Mouse (Mus musculus): ENCODE data around the gene Atp5e. TPM values are rescaled to one million over a fixed set of nuclear protein-coding genes. Genes with fewer than 3 reads are reported as not detected.

The Atp5e gene
- polyA plus RNA-seq, 1 experiment from 2014 or later, result 851 TPM

- no peak overlapping the region for H3K9ac ChIP-seq (ENCODE audit: low read length)
- no peak for DNase-seq (ENCODE audit: low spot score)
- no peak overlapping the region for H3K4me2 ChIP-seq (replicated peaks; ENCODE audit: low read depth)
- H3K9me3 ChIP-seq (ENCODE audit: control insufficient read depth, low read length), result no peaks in the 10 kb centered on the region
- no peaks in the 10 kb centered on the region; the same call in 1 of the 2 replicates for H3K4me1 ChIP-seq (replicated peaks; ENCODE audit: control insufficient read depth, insufficient read depth)
- TF ChIP-seq EP300 (optimal IDR thresholded peaks at IDR 0.05) (no peak), CTCF (IDR thresholded peaks at IDR 0.05; ENCODE audit: low read depth) (no peak)
- H3K4me3 ChIP-seq (ENCODE audit: low read depth, low read length), result no peak overlapping the region
- H3K27ac ChIP-seq (replicated peaks), result no peak overlapping the region
- WGBS, result 58% methylated on average over 2 of the region's 2 CpGs
- H3K36me3 ChIP-seq (ENCODE audit: control insufficient read depth, insufficient read depth, low read length), result peaks cover 2% of the 10 kb centered on the region; the same call in 1 of the 2 replicates
- ATAC-seq (ENCODE audit: low FRiP score, low TSS enrichment), result no peak
- H3K27me3 ChIP-seq (ENCODE audit: control insufficient read depth, insufficient read depth, low read length), result no peaks in the 10 kb centered on the region
Observed at GRCm38 (mm10) chr2:174459365-174459764, 4.5 kb downstream of the Atp5e start.

GRCm38 (mm10) chr2:174453681-174454080 is 10.2 kb downstream of the Atp5e start:
- no peaks in the 10 kb centered on the region for H3K36me3 ChIP-seq (ENCODE audit: control insufficient read depth, insufficient read depth, low read length)
- H3K27ac ChIP-seq (replicated peaks), result no peak overlapping the region
- TF ChIP-seq CTCF (IDR thresholded peaks at IDR 0.05; ENCODE audit: low read depth), result peak; percentile 56
- TF ChIP-seq EP300 (optimal IDR thresholded peaks at IDR 0.05), result no peak
- ATAC-seq (ENCODE audit: low FRiP score, low TSS enrichment) (peak; percentile 42; the same call in 1 of the 2 replicates), DNase-seq (ENCODE audit: low spot score) (peak; percentile 50)
- no peak overlapping the region for H3K4me2 ChIP-seq (replicated peaks; ENCODE audit: low read depth)
- H3K4me1 ChIP-seq (replicated peaks; ENCODE audit: control insufficient read depth, insufficient read depth), result no peaks in the 10 kb centered on the region
- H3K9me3 ChIP-seq (ENCODE audit: control insufficient read depth, low read length), result no peaks in the 10 kb centered on the region
- no peak overlapping the region for H3K9ac ChIP-seq (ENCODE audit: low read length)
- no peaks in the 10 kb centered on the region for H3K27me3 ChIP-seq (ENCODE audit: control insufficient read depth, insufficient read depth, low read length)
- no peak overlapping the region for H3K4me3 ChIP-seq (ENCODE audit: low read depth, low read length)
- 65% methylated on average over 7 of the region's 7 CpGs for WGBS

DNA sequence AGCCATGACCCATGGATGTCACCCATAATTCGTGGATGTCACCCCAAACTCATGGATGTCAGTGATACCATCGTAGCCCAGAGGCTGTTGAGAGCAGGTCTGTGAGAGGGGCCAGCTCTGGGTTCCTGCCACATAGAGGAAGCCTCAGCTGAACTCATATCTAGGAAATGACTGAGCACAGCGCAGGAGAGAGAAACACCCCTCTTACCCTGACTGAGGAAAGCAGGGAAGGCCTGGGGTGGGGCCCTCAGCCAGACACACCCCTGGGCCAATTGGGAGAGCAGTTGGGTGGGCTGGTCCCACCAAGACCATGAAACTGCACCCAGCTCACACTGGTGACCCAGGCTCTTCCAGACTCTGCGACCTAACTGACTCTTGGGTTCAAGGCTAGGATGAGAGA is 13.6 kb downstream of the Atp5e start, which contains the start of gene Tubb1:
Tubb1 (plus strand) TSS at position 343 of the 400 bp plus-strand sequence.
- Histone ChIP-seq H3K9me3 (ENCODE audit: control insufficient read depth, low read length) (no peaks in the 10 kb centered on the region), H3K4me1 (replicated peaks; ENCODE audit: control insufficient read depth, insufficient read depth) (no peaks in the 10 kb centered on the region), H3K9ac (ENCODE audit: low read length) (no peak within 1 kb of the TSS), H3K27ac (replicated peaks) (no peak within 1 kb of the TSS), H3K4me3 (ENCODE audit: low read depth, low read length) (no peak within 1 kb of the TSS), H3K27me3 (ENCODE audit: control insufficient read depth, insufficient read depth, low read length) (no peaks in the 10 kb centered on the region), H3K4me2 (replicated peaks; ENCODE audit: low read depth) (no peak within 1 kb of the TSS), H3K36me3 (ENCODE audit: control insufficient read depth, insufficient read depth, low read length) (no peaks in the 10 kb centered on the region)
- TF ChIP-seq EP300 (optimal IDR thresholded peaks at IDR 0.05), result no peak
- no peak for TF ChIP-seq CTCF (IDR thresholded peaks at IDR 0.05; ENCODE audit: low read depth)
- DNase-seq (ENCODE audit: low spot score) (no peak), ATAC-seq (ENCODE audit: low FRiP score, low TSS enrichment) (no peak)
- WGBS, result 66% methylated on average over 4 of the region's 4 CpGs

- Histone ChIP-seq H3K9ac (ENCODE audit: low read length) (no peak overlapping the region), H3K4me3 (ENCODE audit: low read depth, low read length) (no peak overlapping the region), H3K27me3 (ENCODE audit: control insufficient read depth, insufficient read depth, low read length) (no peaks in the 10 kb centered on the region), H3K36me3 (ENCODE audit: control insufficient read depth, insufficient read depth, low read length) (no peaks in the 10 kb centered on the region), H3K4me2 (replicated peaks; ENCODE audit: low read depth) (no peak overlapping the region), H3K27ac (replicated peaks) (no peak overlapping the region), H3K9me3 (ENCODE audit: control insufficient read depth, low read length) (no peaks in the 10 kb centered on the region), H3K4me1 (replicated peaks; ENCODE audit: control insufficient read depth, insufficient read depth) (no peaks in the 10 kb centered on the region)
- DNase-seq (ENCODE audit: low spot score), result no peak
- ATAC-seq (ENCODE audit: low FRiP score, low TSS enrichment), result no peak
- TF ChIP-seq EP300 (optimal IDR thresholded peaks at IDR 0.05) (no peak), CTCF (IDR thresholded peaks at IDR 0.05; ENCODE audit: low read depth) (no peak)
- WGBS, result 86% methylated on average over 4 of the region's 4 CpGs
Observed at GRCm38 (mm10) chr2:174448405-174448804, 15.5 kb downstream of the Atp5e start.

- no peaks in the 10 kb centered on the region for H3K9me3 ChIP-seq (ENCODE audit: control insufficient read depth, low read length)
- TF ChIP-seq EP300 (optimal IDR thresholded peaks at IDR 0.05) (no peak), CTCF (IDR thresholded peaks at IDR 0.05; ENCODE audit: low read depth) (no peak)
- H3K36me3 ChIP-seq (ENCODE audit: control insufficient read depth, insufficient read depth, low read length), result no peaks in the 10 kb centered on the region
- 67% methylated on average over 8 of the region's 8 CpGs for WGBS
- H3K4me3 ChIP-seq (ENCODE audit: low read depth, low read length), result no peak overlapping the region
- H3K27me3 ChIP-seq (ENCODE audit: control insufficient read depth, insufficient read depth, low read length), result no peaks in the 10 kb centered on the region
- no peak overlapping the region for H3K9ac ChIP-seq (ENCODE audit: low read length)
- no peak for ATAC-seq (ENCODE audit: low FRiP score, low TSS enrichment)
- no peak overlapping the region for H3K27ac ChIP-seq (replicated peaks)
- no peak for DNase-seq (ENCODE audit: low spot score)
- no peak overlapping the region for H3K4me2 ChIP-seq (replicated peaks; ENCODE audit: low read depth)
- H3K4me1 ChIP-seq (replicated peaks; ENCODE audit: control insufficient read depth, insufficient read depth), result 0 out of 2 replicates have a peak, but pooled peaks cover 4% of the 10 kb centered on the region
Observed at GRCm38 (mm10) chr2:174446905-174447304, 17.0 kb downstream of the Atp5e start.

DNA sequence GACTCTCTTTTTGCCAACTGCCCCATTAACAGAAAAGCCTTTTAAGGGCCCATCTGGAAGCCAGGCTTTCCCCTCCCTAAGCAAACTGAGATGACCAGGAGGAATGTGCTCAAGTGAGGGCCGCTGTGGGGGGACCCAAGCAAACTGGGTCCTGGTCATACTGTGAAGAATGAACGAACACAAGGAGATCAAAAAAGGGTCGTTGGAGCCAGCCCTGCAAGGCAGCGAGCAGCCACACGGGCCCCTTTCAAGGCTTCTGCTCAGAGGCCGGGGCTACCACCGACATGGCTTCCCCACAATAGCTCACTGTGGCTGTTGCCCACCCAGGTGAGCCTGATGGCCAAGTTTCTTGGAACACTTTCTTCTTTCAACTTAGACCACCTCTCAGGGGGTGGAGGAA is 17.4 kb downstream of the Atp5e start:
- no peak for ATAC-seq (ENCODE audit: low FRiP score, low TSS enrichment)
- no peak overlapping the region for H3K27ac ChIP-seq (replicated peaks)
- no peak overlapping the region for H3K4me2 ChIP-seq (replicated peaks; ENCODE audit: low read depth)
- H3K9me3 ChIP-seq (ENCODE audit: control insufficient read depth, low read length), result no peaks in the 10 kb centered on the region
- H3K9ac ChIP-seq (ENCODE audit: low read length), result no peak overlapping the region
- TF ChIP-seq EP300 (optimal IDR thresholded peaks at IDR 0.05) (no peak), CTCF (IDR thresholded peaks at IDR 0.05; ENCODE audit: low read depth) (no peak)
- DNase-seq (ENCODE audit: low spot score), result no peak
- H3K27me3 ChIP-seq (ENCODE audit: control insufficient read depth, insufficient read depth, low read length), result no peaks in the 10 kb centered on the region
- H3K36me3 ChIP-seq (ENCODE audit: control insufficient read depth, insufficient read depth, low read length), result no peaks in the 10 kb centered on the region
- H3K4me3 ChIP-seq (ENCODE audit: low read depth, low read length), result no peak overlapping the region
- 50% methylated on average over 7 of the region's 7 CpGs for WGBS
- 0 out of 2 replicates have a peak, but pooled peaks cover 4% of the 10 kb centered on the region for H3K4me1 ChIP-seq (replicated peaks; ENCODE audit: control insufficient read depth, insufficient read depth)

Measured in stomach, postnatal 0 days (tissue).